Mouse (Mus musculus) intestine, embryonic 16.5 days (tissue): Measurements from ENCODE around the gene Cpox. TPM values are rescaled to one million over a fixed set of nuclear protein-coding genes. Genes with fewer than 3 reads are reported as not detected.

Experiments used
- ATAC-seq: fragments of 200-750 bp; cut with Nextera tagmentation; 2 replicates; pipeline ENCODE4 v1.8.0; 2017; ENCODE audit warnings: moderate TSS enrichment, moderate library complexity
- H3K27ac ChIP-seq: fragments of 300-500 bp; sonication (generic); 2 replicates; pipeline ENCODE4 v1.5.1; 2014; ENCODE audit warnings: mild to moderate bottlenecking, low read length
- H3K27me3 ChIP-seq: fragments of 300-500 bp; sonication (generic); replicated peaks from 2 replicates; pipeline ENCODE4 v1.6.1; 2014; ENCODE audit warnings: low read length, control low read depth, mixed read lengths; ENCODE audit not compliant: control insufficient read depth, insufficient read depth
- H3K36me3 ChIP-seq: fragments of 300-500 bp; sonication (generic); 2 replicates; pipeline ENCODE4 v1.6.1; 2014; ENCODE audit warnings: low read length, control low read depth; ENCODE audit not compliant: control insufficient read depth, insufficient read depth
- H3K4me1 ChIP-seq: fragments of 300-500 bp; sonication (generic); 2 replicates; pipeline ENCODE4 v1.6.1; 2014; ENCODE audit warnings: low read length, control low read depth, mixed read lengths; ENCODE audit not compliant: control insufficient read depth, insufficient read depth
- H3K4me2 ChIP-seq: fragments of 300-500 bp; sonication (generic); 2 replicates; pipeline ENCODE4 v1.6.1; 2014; ENCODE audit warnings: low read depth, low read length, control low read depth
- H3K4me3 ChIP-seq: fragments of 300-500 bp; sonication (generic); 2 replicates; pipeline ENCODE4 v1.5.1; 2014; ENCODE audit warnings: mild to moderate bottlenecking, low read length
- H3K9ac ChIP-seq: fragments of 300-500 bp; sonication (generic); 2 replicates; pipeline ENCODE4 v1.6.1; 2014; ENCODE audit warnings: low read depth, low read length
- H3K9me3 ChIP-seq: fragments of 300-500 bp; sonication (generic); 2 replicates; pipeline ENCODE4 v1.6.1; 2016; ENCODE audit warnings: low read length, control low read depth; ENCODE audit not compliant: control insufficient read depth
- WGBS: fragments of 180-500 bp; shearing (Covaris S2); extraction: QIAGEN DNeasy Blood & Tissue Kit; methylation state at CpG from one replicate; pipeline ENCODE4 v1.1.7; 2014; 5-methylcytosine and 5-hydroxymethylcytosine counted together
- polyA plus RNA-seq: library from polyadenylated mRNA; unstranded; fragments of >200 nt; fragmentation: Nextera tagmentation; extraction: Ambion mirVana; gene quantifications from 2 replicates; pipeline ENCODE4 v1.2.1, GENCODE M21; 2015

The Cpox gene
- polyA plus RNA-seq, 1 experiment from 2014 or later, result 60.6 TPM

DNA sequence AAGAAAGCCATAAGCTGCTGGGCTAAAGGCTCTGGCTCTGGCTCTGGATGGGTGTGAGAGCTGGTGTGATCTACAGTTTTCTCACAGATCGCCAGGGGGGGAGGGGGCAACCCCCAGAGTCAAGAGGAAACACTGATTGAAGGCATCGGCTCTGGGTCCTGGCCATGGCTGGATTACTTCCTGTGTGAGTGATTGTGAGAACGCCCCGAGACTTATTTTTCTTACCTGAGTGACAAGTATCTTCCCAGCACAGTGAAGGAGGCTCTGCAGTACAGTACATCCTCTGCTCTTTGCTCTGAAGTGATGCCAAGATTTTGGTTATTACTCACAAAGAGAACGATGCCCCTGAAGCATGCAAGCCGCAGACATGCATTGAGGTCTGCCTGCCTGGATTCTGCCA lies 31.7 kb downstream of the Cpox start:
- Histone ChIP-seq H3K4me2 (no peak overlapping the region), H3K4me1 (no peaks in the 10 kb centered on the region)
- WGBS, result 44% methylated on average over 6 of the region's 6 CpGs

DNA sequence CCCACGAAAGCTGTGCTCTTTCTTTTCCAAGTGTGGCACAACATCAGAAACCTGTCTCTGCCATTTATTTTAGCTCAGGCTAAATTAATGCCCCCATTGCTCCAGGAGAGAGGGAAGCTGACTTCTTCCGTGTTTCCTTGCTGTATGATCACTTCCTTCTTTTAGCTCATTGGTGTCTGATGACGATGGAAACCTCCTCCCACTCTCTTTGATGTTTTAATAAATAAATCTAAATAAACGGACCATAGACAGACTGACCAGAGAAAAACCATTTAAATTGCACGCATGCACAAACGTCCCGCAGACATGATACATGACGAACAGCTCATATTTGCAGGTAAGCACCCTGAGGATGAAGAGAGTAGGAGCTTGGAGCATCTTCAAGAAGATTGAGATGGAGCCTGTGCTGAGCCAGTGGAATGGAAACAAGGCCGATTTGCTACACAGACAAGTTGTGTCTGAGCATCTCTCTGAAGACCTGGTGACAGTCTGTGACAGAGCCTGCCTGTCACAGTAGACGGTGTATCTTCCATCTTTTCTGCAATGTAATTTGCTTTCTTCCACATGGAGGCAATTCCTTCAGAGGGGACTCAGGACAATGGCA lies 32.3 kb downstream of the Cpox start:
- Histone ChIP-seq H3K4me2 (no peak overlapping the region), H3K27me3 (no peaks in the 10 kb centered on the region), H3K9ac (no peak overlapping the region), H3K9me3 (no peaks in the 10 kb centered on the region), H3K4me1 (no peaks in the 10 kb centered on the region), H3K27ac (no peak overlapping the region), H3K36me3 (no peaks in the 10 kb centered on the region), H3K4me3 (no peak overlapping the region)
- no peak for ATAC-seq
- 79% methylated on average over 10 of the region's 10 CpGs for WGBS

More for the DNA sequence above, 31.7 kb downstream of the Cpox start:
- H3K9ac ChIP-seq, result no peak overlapping the region
- H3K4me3 ChIP-seq, result no peak overlapping the region
- H3K27ac ChIP-seq, result no peak overlapping the region
- H3K9me3 ChIP-seq, result no peaks in the 10 kb centered on the region
- no peak for ATAC-seq
- no peaks in the 10 kb centered on the region for H3K27me3 ChIP-seq
- no peaks in the 10 kb centered on the region for H3K36me3 ChIP-seq

DNA sequence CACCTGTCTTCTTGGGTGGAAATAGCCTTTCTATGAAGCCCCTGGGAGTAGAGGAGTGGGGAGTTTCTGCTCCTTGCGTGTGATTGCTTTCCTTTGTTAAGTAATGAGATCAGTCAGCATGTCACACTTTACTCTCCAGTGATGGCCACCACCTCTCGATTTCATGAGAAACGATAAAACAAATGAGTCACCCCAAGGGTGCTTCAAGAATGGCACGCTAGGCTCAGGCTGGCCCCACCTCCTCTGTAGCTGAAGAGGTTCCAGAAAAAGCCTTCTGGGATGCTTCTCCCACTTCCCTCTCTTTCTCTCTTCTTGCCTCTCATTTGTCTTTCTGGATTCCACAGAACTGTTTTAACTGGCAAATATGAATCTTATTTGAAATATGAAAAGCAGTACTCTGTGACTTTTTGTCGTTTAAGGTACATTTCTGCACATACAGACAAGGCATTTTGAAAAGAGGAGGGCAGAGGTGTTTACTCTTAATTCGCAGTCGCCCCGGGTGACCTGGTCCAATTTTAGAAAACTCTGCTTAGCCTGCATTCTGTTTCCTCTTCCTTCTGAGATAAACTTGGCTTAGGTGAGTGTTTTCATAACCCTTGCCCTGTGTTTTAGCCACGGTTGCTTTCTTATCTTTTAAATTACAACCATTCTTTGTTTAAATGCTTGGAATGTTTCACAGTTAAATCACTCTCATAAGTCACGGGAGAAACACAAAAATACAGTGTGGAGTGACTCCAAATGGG lies 33.5 kb downstream of the Cpox start:
- H3K9me3 ChIP-seq, result no peaks in the 10 kb centered on the region
- no peak overlapping the region for H3K9ac ChIP-seq
- H3K4me2 ChIP-seq, result no peak overlapping the region
- H3K4me1 ChIP-seq, result no peaks in the 10 kb centered on the region
- H3K4me3 ChIP-seq, result no peak overlapping the region
- ATAC-seq, result peak; percentile 67
- H3K27me3 ChIP-seq, result no peaks in the 10 kb centered on the region
- 19% methylated on average over 10 of the region's 10 CpGs for WGBS
- H3K27ac ChIP-seq, result no peak overlapping the region
- no peaks in the 10 kb centered on the region for H3K36me3 ChIP-seq

DNA sequence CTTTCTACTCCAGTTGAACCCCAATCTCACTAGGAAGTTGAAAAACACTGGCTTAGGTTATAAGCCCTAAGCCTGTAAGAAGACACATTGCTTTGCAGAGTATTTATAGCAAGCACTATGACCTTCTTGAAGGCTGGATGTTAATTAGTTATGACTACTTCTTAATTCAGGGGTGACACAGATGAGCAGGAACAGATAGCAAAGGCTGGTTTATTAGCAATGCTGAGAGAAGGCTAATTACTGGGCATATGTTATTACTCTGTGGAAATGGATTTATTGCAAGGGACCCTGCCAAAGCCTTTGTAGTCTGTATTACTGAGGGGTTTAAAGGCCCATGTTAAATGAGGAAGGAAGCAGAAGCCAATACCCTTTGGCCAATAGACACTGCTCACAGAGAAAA lies 34.9 kb downstream of the Cpox start:
- no peak for ATAC-seq
- no peak overlapping the region for H3K4me2 ChIP-seq

DNA sequence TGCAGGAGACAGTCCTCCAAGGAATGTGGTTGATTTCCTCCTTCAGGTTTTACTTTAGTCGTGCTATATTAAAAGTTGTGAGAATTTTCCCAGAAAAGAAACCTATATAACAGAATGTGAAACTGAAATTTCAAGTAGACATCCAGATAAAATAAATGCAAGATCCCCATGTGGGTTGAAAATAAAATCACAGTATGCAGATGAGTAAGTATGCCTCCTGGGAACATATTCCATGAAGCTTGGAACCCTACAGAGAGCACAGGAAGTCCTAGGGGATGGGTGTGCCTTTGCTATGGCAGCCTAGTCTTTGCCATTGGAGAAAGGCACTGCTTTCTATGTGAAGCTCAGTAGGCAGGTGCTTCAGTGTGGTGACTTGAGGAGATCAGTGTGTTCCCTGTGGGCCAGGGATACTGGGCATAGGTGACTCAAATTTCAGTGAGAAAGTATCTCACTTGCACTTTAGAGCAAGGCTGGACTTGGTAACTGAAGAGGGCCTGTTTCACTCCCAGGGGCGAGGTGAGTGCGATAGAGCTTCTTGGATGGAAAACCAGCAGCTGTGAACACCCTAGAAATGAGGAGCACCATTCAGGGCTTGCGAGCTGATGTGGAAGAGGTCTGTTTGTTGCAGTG lies 37.3 kb downstream of the Cpox start:
- no peak overlapping the region for H3K27ac ChIP-seq
- H3K9ac ChIP-seq, result no peak overlapping the region
- H3K27me3 ChIP-seq, result no peaks in the 10 kb centered on the region
- WGBS, result 91% methylated on average over 4 of the region's 4 CpGs
- no peaks in the 10 kb centered on the region for H3K36me3 ChIP-seq
- ATAC-seq, result no peak
- H3K9me3 ChIP-seq, result no peaks in the 10 kb centered on the region
- H3K4me1 ChIP-seq, result no peaks in the 10 kb centered on the region
- no peak overlapping the region for H3K4me2 ChIP-seq
- H3K4me3 ChIP-seq, result no peak overlapping the region

More for the DNA sequence above, 34.9 kb downstream of the Cpox start:
- Histone ChIP-seq H3K9me3 (no peaks in the 10 kb centered on the region), H3K9ac (no peak overlapping the region), H3K4me3 (no peak overlapping the region), H3K27ac (no peak overlapping the region), H3K27me3 (no peaks in the 10 kb centered on the region), H3K4me1 (no peaks in the 10 kb centered on the region), H3K36me3 (no peaks in the 10 kb centered on the region)

DNA sequence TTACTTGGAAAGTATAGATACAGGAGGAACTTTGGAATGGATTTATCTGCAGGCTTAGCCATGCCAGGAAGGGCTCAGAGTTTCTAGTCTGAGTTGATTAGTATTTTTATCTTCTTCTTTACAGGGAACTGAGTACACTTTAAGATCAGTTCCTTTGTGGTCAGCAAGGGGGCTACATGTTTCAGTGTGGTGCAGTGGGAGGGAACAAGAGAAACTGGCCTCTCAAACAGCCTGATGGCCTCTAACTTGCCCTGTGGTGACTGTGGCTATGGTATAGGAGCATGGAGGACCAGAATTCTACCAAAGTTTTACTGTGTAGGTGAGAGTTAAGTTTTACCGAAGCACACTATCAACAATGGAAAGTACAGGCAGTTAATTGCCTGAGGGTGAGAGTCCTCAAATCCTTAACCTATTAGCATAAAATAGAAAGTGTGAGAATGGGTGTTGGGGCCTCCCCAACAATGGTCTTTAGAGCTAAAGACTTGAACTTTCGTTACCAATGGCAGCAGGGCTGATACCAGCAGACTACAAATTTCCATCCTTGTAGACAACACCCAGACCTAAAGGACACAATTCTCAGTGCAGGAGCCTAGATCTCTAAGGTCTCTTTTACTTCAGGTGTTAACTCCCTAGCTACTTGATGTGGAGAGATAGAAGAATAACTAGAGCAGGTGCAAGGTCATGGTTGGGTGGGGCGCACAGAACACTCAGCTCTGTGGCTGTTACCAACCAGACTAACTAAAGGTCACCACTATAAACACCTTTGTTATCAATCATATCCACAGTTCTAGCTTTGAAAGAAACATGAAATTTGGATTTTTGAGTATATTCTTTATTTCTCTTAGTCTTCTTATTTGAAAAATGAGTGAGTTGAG lies 38.7 kb downstream of the Cpox start:
- 77% methylated on average over 3 of the region's 3 CpGs for WGBS

DNA sequence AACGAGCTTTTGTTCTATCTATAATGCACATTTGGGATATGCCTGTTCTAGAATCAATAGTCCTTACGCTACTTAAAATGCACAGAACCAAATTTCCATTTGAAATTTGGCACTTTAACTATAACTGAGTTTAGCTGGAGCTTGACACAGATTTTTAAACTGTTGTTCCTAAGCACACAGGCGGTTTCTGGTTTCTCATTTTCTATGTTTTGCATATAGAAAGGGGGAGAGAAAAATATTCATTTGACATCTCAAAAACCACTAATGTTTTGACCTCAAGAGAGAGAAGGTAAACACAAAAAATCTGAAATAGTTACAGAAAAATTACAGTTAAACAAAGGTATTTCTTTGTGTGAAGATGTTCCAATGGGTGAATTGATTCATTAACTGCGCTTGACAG lies 39.4 kb downstream of the Cpox start:
- WGBS, result 80% methylated on average over 4 of the region's 4 CpGs
- no peak overlapping the region for H3K9ac ChIP-seq
- no peak overlapping the region for H3K4me2 ChIP-seq
- H3K27me3 ChIP-seq, result no peaks in the 10 kb centered on the region
- no peak overlapping the region for H3K4me3 ChIP-seq
- H3K9me3 ChIP-seq, result no peaks in the 10 kb centered on the region
- no peak for ATAC-seq
- H3K4me1 ChIP-seq, result no peaks in the 10 kb centered on the region
- H3K36me3 ChIP-seq, result no peaks in the 10 kb centered on the region
- no peak overlapping the region for H3K27ac ChIP-seq

More for the DNA sequence above, 38.7 kb downstream of the Cpox start:
- Histone ChIP-seq H3K4me3 (no peak overlapping the region), H3K9ac (no peak overlapping the region), H3K9me3 (no peaks in the 10 kb centered on the region), H3K27ac (peak overlapping the region; percentile 54; the same call in 1 of the 2 replicates), H3K4me1 (no peaks in the 10 kb centered on the region), H3K36me3 (no peaks in the 10 kb centered on the region), H3K4me2 (no peak overlapping the region), H3K27me3 (no peaks in the 10 kb centered on the region)
- peak; percentile 80 for ATAC-seq

DNA sequence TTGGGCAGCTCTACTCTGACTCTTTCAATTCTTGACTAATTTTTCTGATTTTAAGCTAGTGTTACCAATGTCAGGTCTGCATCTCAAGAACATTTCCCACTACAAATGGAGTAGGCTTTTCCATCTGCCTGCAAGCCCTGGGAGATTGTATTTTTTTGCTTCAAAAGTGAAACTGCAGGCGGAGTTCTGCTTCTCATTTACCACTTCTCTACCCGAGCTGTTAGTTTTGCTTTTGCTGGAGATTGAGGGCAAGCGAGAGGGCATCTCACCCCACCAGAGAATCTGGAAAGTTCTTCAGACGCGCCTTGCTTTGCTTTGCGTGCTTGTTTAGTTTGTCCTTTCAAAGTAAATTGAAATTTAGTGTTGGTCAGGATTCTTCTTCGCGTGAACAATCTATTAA lies 42.1 kb downstream of the Cpox start:
- no peak overlapping the region for H3K4me3 ChIP-seq
- H3K4me1 ChIP-seq, result no peaks in the 10 kb centered on the region
- no peak overlapping the region for H3K27ac ChIP-seq
- H3K36me3 ChIP-seq, result no peaks in the 10 kb centered on the region
- H3K9ac ChIP-seq, result no peak overlapping the region
- WGBS, result 73% methylated on average over 8 of the region's 8 CpGs
- H3K4me2 ChIP-seq, result no peak overlapping the region
- no peaks in the 10 kb centered on the region for H3K27me3 ChIP-seq
- H3K9me3 ChIP-seq, result no peaks in the 10 kb centered on the region
- ATAC-seq, result no peak

DNA sequence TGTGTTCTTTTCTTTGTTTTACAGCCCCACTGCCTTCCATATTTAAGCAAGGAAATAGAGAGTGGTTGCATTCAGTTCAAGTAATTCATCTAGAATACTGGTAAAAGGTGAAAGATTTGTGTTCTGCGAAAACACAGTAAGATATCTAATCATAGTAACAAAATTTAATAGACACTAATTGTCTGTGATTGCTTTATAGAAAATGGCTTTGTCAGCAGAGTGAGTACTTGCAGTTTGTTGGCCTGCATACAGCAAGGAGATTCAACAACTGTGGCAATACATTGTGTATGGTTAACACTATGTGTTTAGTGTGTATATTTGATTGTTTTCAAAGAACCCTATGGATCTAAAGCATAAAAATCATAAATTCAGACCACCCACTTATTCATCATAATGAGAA lies 43.0 kb downstream of the Cpox start:
- Histone ChIP-seq H3K27ac (no peak overlapping the region), H3K4me1 (no peaks in the 10 kb centered on the region), H3K4me3 (no peak overlapping the region), H3K9ac (no peak overlapping the region), H3K4me2 (no peak overlapping the region), H3K36me3 (no peaks in the 10 kb centered on the region), H3K27me3 (no peaks in the 10 kb centered on the region), H3K9me3 (no peaks in the 10 kb centered on the region)
- ATAC-seq, result no peak
- WGBS, result 89% methylated on average over 1 of the region's 1 CpGs
